Mouse (Mus musculus) forebrain, embryonic 15.5 days (tissue): ENCODE results near the gene Zfp963. TPM values are rescaled to one million over a fixed set of nuclear protein-coding genes. Genes with fewer than 3 reads are reported as not detected.

Source experiments
- ATAC-seq: fragments of 200-750 bp; cut with Nextera tagmentation; replicated peaks from 2 replicates; pipeline ENCODE4 v1.8.0; 2017; ENCODE audit warnings: mild to moderate bottlenecking, moderate TSS enrichment, moderate library complexity
- H3K27ac ChIP-seq: fragments of 300-500 bp; sonication (generic); replicated peaks from 2 replicates; pipeline ENCODE4 v1.5.1; 2015; ENCODE audit warnings: mild to moderate bottlenecking, inconsistent platforms
- H3K27me3 ChIP-seq: fragments of 300-500 bp; sonication (generic); 2 replicates; pipeline ENCODE4 v1.6.1; 2015; ENCODE audit warnings: inconsistent platforms
- H3K36me3 ChIP-seq: fragments of 300-500 bp; sonication (generic); 2 replicates; pipeline ENCODE4 v1.6.1; 2015; ENCODE audit warnings: mild to moderate bottlenecking, inconsistent platforms
- H3K4me1 ChIP-seq: fragments of 300-500 bp; sonication (generic); 2 replicates; pipeline ENCODE4 v1.6.1; 2015; ENCODE audit warnings: inconsistent platforms
- H3K4me2 ChIP-seq: fragments of 300-500 bp; sonication (generic); replicated peaks from 2 replicates; pipeline ENCODE4 v1.6.1; 2015; ENCODE audit warnings: mild to moderate bottlenecking, inconsistent platforms
- H3K4me3 ChIP-seq: fragments of 300-500 bp; sonication (generic); 2 replicates; pipeline ENCODE4 v1.5.1; 2015; ENCODE audit warnings: mild to moderate bottlenecking, inconsistent platforms
- H3K9ac ChIP-seq: fragments of 300-500 bp; sonication (generic); replicated peaks from 2 replicates; pipeline ENCODE4 v1.6.1; 2015; ENCODE audit warnings: mild to moderate bottlenecking, inconsistent platforms
- H3K9me3 ChIP-seq: fragments of 300-500 bp; sonication (generic); 2 replicates; pipeline ENCODE4 v1.6.1; 2016; ENCODE audit warnings: inconsistent platforms
- WGBS: fragments of 180-500 bp; shearing (Covaris S2); methylation state at CpG from one replicate; pipeline ENCODE4 v1.1.7; 2015; ENCODE audit warnings: mixed read lengths; 5-methylcytosine and 5-hydroxymethylcytosine counted together
- polyA plus RNA-seq: library from polyadenylated mRNA; unstranded; fragments of >200 nt; fragmentation: Nextera tagmentation; extraction: Ambion mirVana; gene quantifications from 2 replicates; pipeline ENCODE4 v1.2.1, GENCODE M21; 2015

Zfp963 gene
- polyA plus RNA-seq, 1 experiment from 2014 or later = 8.7 TPM

DNA sequence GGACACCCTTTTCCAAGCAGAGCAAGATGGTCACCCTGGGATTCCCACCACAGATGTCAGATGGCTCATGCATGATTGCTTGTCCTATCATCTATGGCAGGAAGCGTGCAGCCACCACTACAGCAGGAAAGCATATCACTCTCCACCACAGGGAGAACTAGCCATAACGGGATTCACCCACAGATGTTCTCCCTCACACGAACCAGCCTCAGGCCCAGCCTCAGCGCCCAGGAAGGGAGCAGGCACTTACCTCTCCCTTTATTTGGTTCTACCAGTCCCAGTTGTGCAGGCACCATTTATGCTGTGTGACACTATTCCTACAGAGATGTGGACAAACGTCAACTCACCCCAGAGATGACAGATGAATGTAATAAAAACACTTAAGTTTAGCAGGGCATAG lies 39.3 kb upstream of the Zfp963 start:
- H3K9ac ChIP-seq = no peak overlapping the region
- peaks cover 24% of the 10 kb centered on the region for H3K4me1 ChIP-seq
- H3K27me3 ChIP-seq = no peaks in the 10 kb centered on the region
- no peak overlapping the region for H3K4me3 ChIP-seq
- WGBS = 90% methylated on average over 5 of the region's 5 CpGs
- no peak overlapping the region for H3K4me2 ChIP-seq
- no peaks in the 10 kb centered on the region for H3K9me3 ChIP-seq
- ATAC-seq = no peak
- H3K27ac ChIP-seq = no peak overlapping the region
- peaks cover 6% of the 10 kb centered on the region; the same call in 1 of the 2 replicates for H3K36me3 ChIP-seq

DNA sequence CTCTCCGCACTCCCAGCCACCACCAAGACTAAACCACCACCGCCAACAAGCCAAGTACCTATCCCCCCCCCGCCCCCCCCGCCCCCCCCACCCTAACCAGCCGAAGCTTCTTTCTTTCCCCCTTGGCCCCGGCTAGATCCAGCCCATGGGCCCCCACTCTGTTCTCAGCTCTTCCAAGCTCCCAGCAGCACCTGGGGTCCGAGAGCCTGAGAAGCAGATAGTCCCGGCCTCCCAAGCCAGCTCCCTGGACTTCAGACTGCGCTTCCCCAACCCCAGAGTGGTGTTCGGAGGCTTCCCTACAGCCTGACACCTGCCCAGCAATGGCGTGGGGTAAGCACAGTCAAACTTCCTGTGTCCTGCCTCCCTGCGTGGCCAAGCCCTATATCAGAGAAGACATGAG lies 27.3 kb upstream of the Zfp963 start:
- Histone ChIP-seq H3K9ac (no peak overlapping the region), H3K27ac (no peak overlapping the region), H3K4me3 (no peak overlapping the region), H3K4me1 (peaks cover 20% of the 10 kb centered on the region), H3K4me2 (no peak overlapping the region), H3K27me3 (no peaks in the 10 kb centered on the region), H3K9me3 (no peaks in the 10 kb centered on the region), H3K36me3 (no peaks in the 10 kb centered on the region)
- WGBS = 68% methylated on average over 12 of the region's 12 CpGs
- ATAC-seq = no peak

DNA sequence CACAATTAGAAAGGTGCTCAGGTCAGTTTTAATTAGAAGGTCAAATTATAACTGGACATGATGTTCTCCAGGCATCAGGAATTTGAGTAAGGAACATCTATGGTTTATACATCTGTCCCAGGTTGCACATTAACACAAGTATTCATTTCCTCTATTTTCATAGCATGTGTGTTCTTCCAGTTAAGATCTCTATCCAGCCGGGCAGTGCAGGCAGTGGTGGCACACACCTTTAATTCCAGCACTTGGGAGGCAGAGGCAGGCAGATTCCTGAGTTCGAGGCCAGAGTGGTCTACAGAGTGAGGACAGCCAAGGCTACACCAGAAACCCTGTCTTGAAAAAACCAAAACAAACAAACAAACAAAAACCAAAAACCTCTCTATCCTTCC lies 25.4 kb upstream of the Zfp963 start:
- peak; percentile 41; the same call in 1 of the 2 replicates for ATAC-seq
- Histone ChIP-seq H3K9me3 (no peaks in the 10 kb centered on the region), H3K4me1 (peaks cover 33% of the 10 kb centered on the region), H3K4me2 (peak overlapping the region; percentile 55), H3K36me3 (no peaks in the 10 kb centered on the region), H3K27me3 (no peaks in the 10 kb centered on the region), H3K27ac (peak overlapping the region; percentile 99), H3K4me3 (peak overlapping the region; percentile 64), H3K9ac (no peak overlapping the region)
- 62% methylated on average over 2 of the region's 2 CpGs for WGBS

DNA sequence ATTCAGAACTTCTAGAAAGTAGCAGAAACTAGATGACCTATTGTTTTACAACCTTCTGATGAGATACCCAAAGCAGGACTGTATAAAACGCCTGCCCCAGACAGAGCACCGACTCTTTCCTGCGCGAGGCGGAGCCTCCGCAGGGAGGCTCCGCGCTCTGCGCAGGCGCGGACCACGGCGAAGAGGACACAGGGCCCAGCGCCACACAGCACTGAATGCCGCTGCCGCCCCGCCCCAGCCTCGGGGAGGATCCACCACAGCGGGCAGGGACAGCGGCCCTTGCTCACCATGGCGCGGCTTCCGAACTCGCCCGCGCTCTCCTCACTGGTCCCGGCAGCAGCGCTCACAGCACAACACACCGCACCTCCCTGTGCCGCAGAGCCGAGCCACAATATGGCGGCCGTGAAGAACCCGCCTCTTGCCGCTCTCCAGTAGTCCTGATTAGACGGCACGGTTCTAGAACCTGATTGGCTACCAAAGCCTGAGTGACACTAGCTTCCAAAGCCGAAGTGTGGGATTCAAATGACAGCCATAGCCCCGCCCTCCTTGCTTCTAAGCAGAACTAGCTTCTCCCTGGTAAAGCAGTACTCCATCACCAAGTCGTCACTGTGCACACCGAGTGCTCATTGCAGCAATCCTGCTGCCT lies 24.9 kb upstream of the Zfp963 start, which contains the start of gene Gm20422:
Gm20422 (minus strand) TSS at position 384 of the 646 bp plus-strand sequence.
- Histone ChIP-seq H3K27me3 (no peaks in the 10 kb centered on the region), H3K4me3 (peak within 1 kb of the TSS; percentile 64), H3K27ac (peak within 1 kb of the TSS; percentile 99), H3K9ac (peak within 1 kb of the TSS; percentile 92), H3K9me3 (no peaks in the 10 kb centered on the region), H3K36me3 (no peaks in the 10 kb centered on the region), H3K4me1 (peaks cover 33% of the 10 kb centered on the region), H3K4me2 (peak within 1 kb of the TSS; percentile 55)
- WGBS = under 1% methylated on average over 41 of the region's 41 CpGs
- peak; percentile 99 for ATAC-seq

DNA sequence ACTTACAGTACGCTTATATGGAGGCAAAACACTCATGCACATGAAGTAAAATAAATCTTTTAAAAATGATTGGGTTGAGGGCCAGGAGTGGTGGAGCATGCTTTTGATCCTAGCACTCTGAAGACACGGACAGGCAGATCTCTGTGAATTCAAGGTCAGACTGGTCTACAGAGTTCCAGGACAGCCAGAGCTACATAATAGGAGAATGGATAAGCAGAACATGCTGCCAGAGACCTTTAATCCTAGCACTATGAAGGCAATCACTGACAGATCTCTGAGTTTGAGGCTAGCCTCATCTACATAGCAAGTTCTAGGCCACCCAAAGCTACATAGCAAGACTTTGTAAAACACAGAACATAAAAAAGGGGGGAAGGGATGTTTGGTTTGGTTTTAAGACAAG lies 22.3 kb upstream of the Zfp963 start:
- WGBS = 88% methylated on average over 2 of the region's 2 CpGs
- ATAC-seq = no peak
- no peak overlapping the region for H3K9ac ChIP-seq
- H3K4me3 ChIP-seq = no peak overlapping the region
- no peaks in the 10 kb centered on the region for H3K9me3 ChIP-seq
- H3K27ac ChIP-seq = no peak overlapping the region
- no peaks in the 10 kb centered on the region for H3K27me3 ChIP-seq
- no peak overlapping the region for H3K4me2 ChIP-seq
- peaks cover 33% of the 10 kb centered on the region for H3K4me1 ChIP-seq
- H3K36me3 ChIP-seq = peaks cover 22% of the 10 kb centered on the region

DNA sequence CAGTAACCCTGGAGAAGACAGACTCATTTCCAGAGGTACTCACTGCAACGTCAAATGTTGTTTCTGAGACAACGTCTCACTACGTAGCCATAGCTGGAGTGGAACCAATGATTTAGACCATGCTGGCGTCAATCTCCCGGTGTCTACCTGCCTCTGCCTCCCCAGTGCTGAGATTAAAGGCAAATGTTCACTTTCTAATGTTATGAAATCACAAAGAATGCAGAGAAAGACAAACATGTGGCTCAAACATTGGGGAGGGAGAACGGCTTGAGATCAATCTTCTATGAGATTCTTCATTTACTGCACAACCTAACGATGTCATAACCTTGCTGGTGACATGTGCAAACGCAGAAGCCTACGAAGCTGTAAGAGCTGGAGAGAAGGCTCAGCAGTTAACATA lies 21.5 kb upstream of the Zfp963 start:
- no peak for ATAC-seq
- Histone ChIP-seq H3K9me3 (peaks cover 4% of the 10 kb centered on the region; the same call in 1 of the 2 replicates), H3K4me3 (no peak overlapping the region), H3K36me3 (peaks cover 31% of the 10 kb centered on the region), H3K27ac (no peak overlapping the region), H3K4me1 (peaks cover 33% of the 10 kb centered on the region), H3K27me3 (no peaks in the 10 kb centered on the region), H3K9ac (no peak overlapping the region), H3K4me2 (no peak overlapping the region)
- WGBS = 90% methylated on average over 9 of the region's 9 CpGs

DNA sequence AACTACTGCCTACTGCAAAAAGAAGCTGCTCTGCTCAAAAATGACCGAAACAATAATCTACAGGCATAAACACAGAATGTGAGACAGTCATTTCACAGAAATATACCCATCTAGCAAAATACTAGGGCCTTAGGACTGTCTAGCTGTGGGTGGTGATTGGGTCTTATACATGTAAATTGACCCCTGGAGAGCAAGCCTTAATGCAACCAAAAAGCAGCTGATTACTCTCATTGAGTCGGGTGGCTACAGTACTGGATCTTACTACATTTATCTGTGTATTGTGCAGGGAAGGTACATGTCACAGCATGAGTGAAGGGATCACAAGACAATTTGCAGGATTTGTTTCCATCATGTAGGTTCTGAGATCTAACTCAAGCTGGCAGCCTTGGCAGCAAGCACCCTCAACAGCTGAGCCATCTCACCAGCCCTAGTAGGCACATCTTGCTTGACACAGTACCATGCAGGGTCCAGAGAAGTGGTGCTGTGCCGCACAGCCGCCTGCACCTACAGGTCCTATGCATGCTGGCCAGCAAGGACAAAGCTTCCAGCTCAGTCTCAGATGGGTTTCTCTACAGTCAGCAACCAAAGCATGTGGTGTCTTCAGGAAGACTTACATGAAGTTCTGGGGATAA lies 12.2 kb upstream of the Zfp963 start:
- no peaks in the 10 kb centered on the region for H3K27me3 ChIP-seq
- ATAC-seq = no peak
- H3K9ac ChIP-seq = no peak overlapping the region
- peaks cover 61% of the 10 kb centered on the region for H3K36me3 ChIP-seq
- 89% methylated on average over 4 of the region's 4 CpGs for WGBS
- no peak overlapping the region for H3K27ac ChIP-seq
- peaks cover 8% of the 10 kb centered on the region; the same call in 1 of the 2 replicates for H3K9me3 ChIP-seq
- no peaks in the 10 kb centered on the region for H3K4me1 ChIP-seq
- no peak overlapping the region for H3K4me3 ChIP-seq
- H3K4me2 ChIP-seq = no peak overlapping the region

DNA sequence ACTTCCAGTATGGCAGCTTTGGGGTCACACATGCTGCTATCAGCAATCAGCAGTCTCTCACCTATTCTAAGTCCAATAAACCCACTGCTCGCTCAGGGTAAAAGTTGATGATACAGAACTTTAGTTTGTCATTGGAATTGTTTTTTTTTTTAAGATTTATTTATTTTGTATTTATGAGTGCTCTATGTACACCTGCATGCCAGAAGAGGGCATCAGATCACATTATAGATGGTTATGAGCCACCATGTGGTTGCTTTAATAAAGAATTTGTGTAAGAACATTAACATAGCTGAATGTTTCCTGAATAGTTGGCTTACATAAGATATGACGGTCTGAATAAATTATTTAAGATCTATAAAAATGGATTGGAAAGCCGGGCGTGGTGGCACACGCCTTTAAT lies 8.5 kb upstream of the Zfp963 start:
- no peak overlapping the region for H3K4me3 ChIP-seq
- no peaks in the 10 kb centered on the region for H3K4me1 ChIP-seq
- no peak overlapping the region for H3K4me2 ChIP-seq
- no peak overlapping the region for H3K27ac ChIP-seq
- peaks cover 35% of the 10 kb centered on the region for H3K36me3 ChIP-seq
- ATAC-seq = no peak
- H3K9me3 ChIP-seq = no peaks in the 10 kb centered on the region
- H3K9ac ChIP-seq = no peak overlapping the region
- WGBS = 96% methylated on average over 5 of the region's 5 CpGs
- no peaks in the 10 kb centered on the region for H3K27me3 ChIP-seq

DNA sequence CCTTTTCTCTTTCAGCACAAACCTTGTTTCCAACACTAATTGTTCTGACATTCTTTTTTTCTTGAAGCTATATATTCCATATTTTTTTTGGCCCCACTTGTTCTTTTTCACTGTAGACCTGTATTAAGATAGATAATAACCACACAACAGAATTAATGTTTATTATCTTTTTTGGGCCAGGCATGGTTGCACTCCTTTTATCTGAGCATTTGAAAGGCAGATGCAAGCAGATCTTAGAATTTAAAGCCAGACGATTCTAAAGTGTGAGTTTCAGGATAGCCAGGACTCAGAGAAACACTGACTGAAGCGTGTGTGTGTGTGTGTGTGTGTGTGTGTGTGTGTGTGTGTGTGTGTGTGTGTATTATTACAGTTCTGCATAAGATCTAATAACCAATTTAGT lies 2.7 kb upstream of the Zfp963 start:
- no peak overlapping the region for H3K27ac ChIP-seq
- H3K9ac ChIP-seq = no peak overlapping the region
- H3K36me3 ChIP-seq = peaks cover 10% of the 10 kb centered on the region
- WGBS = 92% methylated on average over 2 of the region's 2 CpGs
- no peak overlapping the region for H3K4me2 ChIP-seq
- H3K4me1 ChIP-seq = peaks cover 14% of the 10 kb centered on the region
- H3K4me3 ChIP-seq = no peak overlapping the region
- H3K27me3 ChIP-seq = no peaks in the 10 kb centered on the region
- H3K9me3 ChIP-seq = no peaks in the 10 kb centered on the region
- ATAC-seq = no peak

DNA sequence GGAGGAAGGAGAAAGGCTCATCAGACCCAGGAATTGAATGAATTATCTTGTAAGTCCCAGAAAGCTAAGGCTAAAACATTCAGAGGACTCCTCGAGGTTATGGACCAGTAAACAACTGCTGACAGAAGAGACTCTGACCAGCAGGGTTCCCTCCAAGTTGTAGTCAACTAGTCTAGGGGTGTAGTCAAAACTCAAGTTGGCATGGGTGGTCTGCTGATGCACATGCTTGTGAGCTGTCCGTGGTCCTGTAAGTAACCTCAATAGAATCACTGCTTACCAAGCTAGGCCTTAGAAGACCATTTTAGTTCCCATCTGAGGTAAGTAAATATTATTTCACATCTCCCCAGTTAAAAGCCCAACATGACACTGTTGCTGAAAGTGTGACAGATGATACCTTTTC lies 8.5 kb downstream of the Zfp963 start:
- Histone ChIP-seq H3K4me1 (no peaks in the 10 kb centered on the region), H3K4me2 (no peak overlapping the region), H3K4me3 (no peak overlapping the region), H3K27ac (no peak overlapping the region), H3K27me3 (no peaks in the 10 kb centered on the region), H3K9me3 (no peaks in the 10 kb centered on the region), H3K9ac (no peak overlapping the region), H3K36me3 (peaks cover 20% of the 10 kb centered on the region; the same call in 1 of the 2 replicates)
- 87% methylated on average over 2 of the region's 2 CpGs for WGBS
- no peak for ATAC-seq

DNA sequence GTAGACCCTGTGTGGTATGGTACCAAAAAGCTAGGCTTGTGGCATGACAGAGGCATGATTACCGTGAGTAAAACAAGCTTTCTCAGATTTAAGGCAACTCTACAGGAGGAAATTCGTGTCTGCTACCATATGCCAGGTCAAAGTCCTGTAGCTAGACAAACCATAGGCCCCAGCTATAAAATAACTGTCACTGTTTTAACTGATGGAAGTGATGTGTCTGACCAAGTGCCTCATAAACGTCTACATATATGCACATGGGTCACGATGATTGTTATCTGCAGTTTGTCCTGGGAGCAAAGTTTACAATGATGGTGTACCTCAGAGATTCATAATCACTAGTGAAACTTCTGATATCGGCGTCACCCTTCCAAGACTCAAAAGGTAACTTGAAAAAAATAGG lies 9.0 kb downstream of the Zfp963 start:
- H3K4me2 ChIP-seq = no peak overlapping the region
- no peak overlapping the region for H3K27ac ChIP-seq
- H3K27me3 ChIP-seq = no peaks in the 10 kb centered on the region
- no peak overlapping the region for H3K9ac ChIP-seq
- H3K4me1 ChIP-seq = no peaks in the 10 kb centered on the region
- 90% methylated on average over 6 of the region's 6 CpGs for WGBS
- no peak overlapping the region for H3K4me3 ChIP-seq
- no peaks in the 10 kb centered on the region for H3K9me3 ChIP-seq
- H3K36me3 ChIP-seq = peaks cover 20% of the 10 kb centered on the region; the same call in 1 of the 2 replicates
- no peak for ATAC-seq

DNA sequence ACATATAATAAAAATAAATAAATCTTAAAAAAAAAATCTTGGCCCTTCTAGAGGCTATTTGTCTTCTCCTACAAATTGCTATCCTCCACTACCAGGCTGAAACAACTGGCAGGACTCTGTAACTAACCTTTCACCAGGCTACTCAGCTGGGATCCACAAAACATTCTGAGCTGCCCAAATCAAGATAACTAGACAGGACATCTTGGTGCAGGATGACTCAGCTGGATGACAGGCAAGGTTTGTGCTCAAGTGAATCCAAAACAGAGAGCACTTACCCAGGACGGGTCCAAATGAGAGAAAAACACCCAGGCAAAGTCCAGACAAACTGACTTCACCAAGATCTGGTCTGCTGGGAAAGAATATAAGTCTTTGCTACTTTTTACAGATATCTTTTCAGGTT lies 14.3 kb downstream of the Zfp963 start:
- Histone ChIP-seq H3K27ac (no peak overlapping the region), H3K4me2 (no peak overlapping the region), H3K4me1 (no peaks in the 10 kb centered on the region), H3K4me3 (no peak overlapping the region), H3K36me3 (no peaks in the 10 kb centered on the region), H3K9me3 (no peaks in the 10 kb centered on the region), H3K9ac (no peak overlapping the region), H3K27me3 (no peaks in the 10 kb centered on the region)
- ATAC-seq = no peak
- WGBS = 78% methylated on average over 1 of the region's 1 CpGs

DNA sequence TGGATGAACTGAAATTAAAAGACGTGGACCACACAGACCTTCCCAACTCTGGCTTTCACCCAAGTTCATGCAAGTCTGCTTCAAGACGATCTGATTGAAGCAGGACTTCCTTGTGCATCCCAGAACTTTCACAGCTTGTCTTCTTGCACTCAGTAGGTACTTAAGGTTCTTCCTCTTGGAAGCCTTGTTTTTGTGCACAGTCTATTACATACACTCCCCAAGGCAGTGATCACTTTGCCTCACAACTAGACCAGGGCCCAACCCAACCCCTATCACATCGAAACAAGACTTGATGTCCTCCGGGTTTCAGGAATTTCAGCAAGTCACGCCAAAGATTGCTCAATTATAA lies 32.6 kb downstream of the Zfp963 start:
- H3K4me2 ChIP-seq = peak overlapping the region; percentile 37
- H3K9me3 ChIP-seq = no peaks in the 10 kb centered on the region
- peak overlapping the region; percentile 88 for H3K4me3 ChIP-seq
- H3K36me3 ChIP-seq = no peaks in the 10 kb centered on the region
- peak overlapping the region; percentile 22; the same call in 1 of the 2 replicates for H3K27ac ChIP-seq
- H3K27me3 ChIP-seq = no peaks in the 10 kb centered on the region
- H3K9ac ChIP-seq = no peak overlapping the region
- ATAC-seq = peak; percentile 40
- H3K4me1 ChIP-seq = peaks cover 32% of the 10 kb centered on the region
- WGBS = 48% methylated on average over 5 of the region's 5 CpGs
